Mouse (Mus musculus) ES-E14 (cell line): ENCODE results near the gene Gmeb1.

ENCODE experiments used
- ZC3H11A ChIP-seq: IDR thresholded peaks from 2 replicates; pipeline ENCODE4 v1.6.1; 2012; ENCODE audit warnings: low read depth, mild to moderate bottlenecking, inconsistent platforms, low read length, borderline replicate concordance
- ZNF384 ChIP-seq: IDR thresholded peaks from 2 replicates; pipeline ENCODE4 v1.6.1; 2012; ENCODE audit warnings: low read depth, low read length, inconsistent platforms

DNA sequence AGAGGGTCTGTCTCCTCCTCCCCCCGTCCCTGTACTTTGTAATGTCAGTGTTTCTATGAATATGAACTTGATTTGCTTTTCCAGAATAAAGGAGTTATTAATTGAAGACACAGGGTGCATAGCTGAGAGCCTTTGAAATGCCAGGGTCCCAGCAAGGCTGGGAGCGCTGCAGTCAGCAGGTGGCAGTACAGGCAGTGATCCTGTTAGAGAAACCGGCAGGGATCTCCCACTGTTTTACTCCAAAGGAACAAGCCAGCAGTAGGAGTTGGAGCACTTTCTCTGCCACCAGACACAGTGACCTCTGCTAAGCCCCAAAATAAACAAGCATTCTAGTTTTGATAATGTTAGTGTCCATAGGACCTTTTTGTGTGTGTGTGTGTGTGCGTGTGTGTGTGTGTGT, 31.6 kb upstream of the Gmeb1 start:
- TF ChIP-seq ZNF384 (no peak), ZC3H11A (no peak)
